Mouse (Mus musculus): Measurements from ENCODE around the gene Cdc45.

DNA sequence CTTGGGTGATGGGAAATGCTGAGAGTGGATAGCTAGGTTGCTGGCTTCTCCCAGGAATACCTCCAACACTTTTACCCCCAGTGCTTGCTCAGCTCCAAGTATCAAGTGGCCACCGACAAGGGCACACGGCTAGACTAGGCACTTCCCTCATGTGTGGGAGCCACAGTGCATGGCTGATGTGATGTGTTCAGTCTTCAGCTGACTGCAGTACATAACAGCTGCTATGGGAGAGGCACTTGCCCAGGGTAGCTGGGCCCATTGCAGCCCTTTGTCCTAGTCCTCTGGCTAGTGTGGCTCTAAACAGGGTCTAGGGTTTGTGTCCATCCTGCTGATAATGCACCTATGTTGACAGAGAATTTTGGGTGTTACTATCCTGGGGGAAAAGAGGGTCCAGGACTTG lies 33.3 kb downstream of the Cdc45 start:
- no peak for TF ChIP-seq CTCF (IDR thresholded peaks at IDR 0.05; ENCODE audit: low read depth, low read length)
- TF ChIP-seq GATA1 (IDR thresholded peaks at IDR 0.05; ENCODE audit: borderline replicate concordance, low read length), result no peak
- TF ChIP-seq POLR2AphosphoS5 (IDR thresholded peaks at IDR 0.05; ENCODE audit: insufficient replicate concordance, low read depth, low read length), result no peak
- TF ChIP-seq TAL1 (conservative IDR thresholded peaks at IDR 0.05; ENCODE audit: low read depth, low read length), result no peak

Data from G1E (cell line).